Mouse (Mus musculus): Measurements from ENCODE around the gene Elk3. TPM values are rescaled to one million over a fixed set of nuclear protein-coding genes. Genes with fewer than 3 reads are reported as not detected.

Elk3 gene
- polyA plus RNA-seq, 2 experiments = 42.4 to 60.9 TPM

DNA sequence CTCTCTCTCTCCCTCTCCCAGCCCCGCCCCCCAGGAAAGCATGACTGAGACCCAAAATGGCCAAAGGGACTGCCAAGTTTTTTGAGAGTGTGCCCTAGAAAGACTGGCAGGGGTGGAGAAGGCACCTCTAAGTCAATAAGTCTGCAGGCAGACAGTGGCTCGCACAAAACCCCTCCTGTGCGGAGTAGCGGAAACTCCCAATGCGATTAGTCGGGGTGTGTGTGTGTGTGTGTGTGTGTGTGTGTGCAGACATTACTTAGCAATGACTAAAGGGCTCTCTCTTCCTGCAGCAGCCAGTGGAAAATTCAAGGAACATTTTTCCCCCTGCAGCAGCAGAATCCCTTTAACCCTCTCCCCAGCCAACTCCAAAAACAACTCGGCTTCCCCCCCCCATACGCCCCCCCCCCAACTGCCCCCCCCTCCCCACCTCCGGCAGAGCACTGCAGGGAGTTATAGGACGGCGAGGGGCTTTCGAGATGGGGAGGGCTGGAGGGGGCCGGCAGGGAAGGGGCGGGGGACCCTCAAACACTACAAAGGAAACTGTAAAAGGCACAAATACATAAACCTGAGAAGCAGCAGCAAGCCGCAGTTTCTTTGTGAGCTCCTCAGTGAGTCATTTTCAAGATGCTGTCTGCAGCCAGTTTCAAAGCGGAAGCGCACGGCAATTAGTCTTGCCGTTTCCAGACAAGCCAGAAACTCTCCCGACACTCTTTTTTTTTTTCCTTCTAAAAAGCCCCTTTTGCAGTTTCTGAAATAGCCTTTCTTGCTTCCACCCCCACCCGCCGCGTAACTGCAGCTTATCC, 1.6 kb downstream of the Elk3 start:
- peak; percentile 66 for ATAC-seq (ENCODE audit: low FRiP score, low read depth)
- peak; percentile 70; the same call in 1 of the 2 replicates for TF ChIP-seq POLR2A (IDR thresholded peaks at IDR 0.05; ENCODE audit: borderline replicate concordance, extremely low read depth, insufficient read depth, insufficient read length)

GRCm38 (mm10) chr10:93306367-93306766, 4.6 kb downstream of the Elk3 start:
- Histone ChIP-seq H3K9me3 (ENCODE audit: control insufficient read depth, low read length) (no peaks in the 10 kb centered on the region), H3K27me3 (ENCODE audit: control insufficient read depth, insufficient read depth, low read length) (no peaks in the 10 kb centered on the region), H3K4me3 (replicated peaks; ENCODE audit: low read length) (no peak overlapping the region), H3K27ac (replicated peaks; ENCODE audit: low read depth, low read length) (no peak overlapping the region), H3K4me2 (replicated peaks; ENCODE audit: low read depth, low read length, severe bottlenecking) (0 out of 2 replicates have a peak overlapping the region, but pooled peaks have one; percentile 23), H3K36me3 (ENCODE audit: control insufficient read depth, insufficient read depth, low read length) (0 out of 2 replicates have a peak, but pooled peaks cover 2% of the 10 kb centered on the region), H3K4me1 (ENCODE audit: control insufficient read depth, insufficient read depth, low read length) (peaks cover 20% of the 10 kb centered on the region), H3K9ac (ENCODE audit: low read depth, low read length, severe bottlenecking) (no peak overlapping the region; the same call in 1 of the 2 replicates)
- no peak for DNase-seq (ENCODE audit: low spot score)
- WGBS = 65% methylated on average over 11 of the region's 11 CpGs
- TF ChIP-seq POLR2A (IDR thresholded peaks at IDR 0.05; ENCODE audit: borderline replicate concordance, extremely low read depth, insufficient read depth, insufficient read length) = no peak
- ATAC-seq (ENCODE audit: low FRiP score, low read depth) = no peak

More for the DNA sequence above, 1.6 kb downstream of the Elk3 start:
- Histone ChIP-seq H3K27me3 (ENCODE audit: control insufficient read depth, insufficient read depth, low read length) (no peaks in the 10 kb centered on the region), H3K4me1 (ENCODE audit: control insufficient read depth, insufficient read depth, low read length) (peaks cover 20% of the 10 kb centered on the region), H3K36me3 (ENCODE audit: control insufficient read depth, insufficient read depth, low read length) (0 out of 2 replicates have a peak, but pooled peaks cover 2% of the 10 kb centered on the region), H3K9me3 (ENCODE audit: control insufficient read depth, low read length) (no peaks in the 10 kb centered on the region), H3K4me3 (replicated peaks; ENCODE audit: low read length) (peak overlapping the region; percentile 91), H3K27ac (replicated peaks; ENCODE audit: low read depth, low read length) (peak overlapping the region; percentile 99), H3K9ac (ENCODE audit: low read depth, low read length, severe bottlenecking) (peak overlapping the region; percentile 90), H3K4me2 (replicated peaks; ENCODE audit: low read depth, low read length, severe bottlenecking) (peak overlapping the region; percentile 84)
- DNase-seq (ENCODE audit: low spot score) = peak; percentile 81
- 1% methylated on average over 21 of the region's 23 CpGs for WGBS

DNA sequence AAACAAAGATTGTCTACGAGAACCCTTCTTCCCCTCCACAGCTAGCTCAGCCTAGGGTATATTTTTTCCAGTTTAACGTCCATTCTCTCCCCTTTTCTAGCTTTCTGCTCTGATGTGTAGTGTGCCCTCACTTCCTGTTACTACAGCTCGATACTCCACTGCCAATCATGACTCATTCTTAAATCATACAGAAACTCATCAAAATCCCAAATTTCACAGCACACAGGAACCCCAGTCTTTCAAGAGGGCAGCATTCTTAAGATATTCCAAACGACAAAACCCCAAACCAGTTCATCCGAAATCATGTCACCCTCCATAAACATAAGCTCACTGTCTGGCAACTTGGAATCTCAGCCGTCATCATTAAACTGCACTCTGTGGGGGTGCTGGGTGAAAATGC, 5.0 kb downstream of the Elk3 start:
- no peak for DNase-seq (ENCODE audit: low spot score)
- no peak overlapping the region for H3K4me3 ChIP-seq (replicated peaks; ENCODE audit: low read length)
- WGBS = 44% methylated on average over 6 of the region's 6 CpGs
- H3K4me1 ChIP-seq (ENCODE audit: control insufficient read depth, insufficient read depth, low read length) = peaks cover 20% of the 10 kb centered on the region
- H3K36me3 ChIP-seq (ENCODE audit: control insufficient read depth, insufficient read depth, low read length) = 0 out of 2 replicates have a peak, but pooled peaks cover 2% of the 10 kb centered on the region
- peak overlapping the region; percentile 15; the same call in 1 of the 2 replicates for H3K27ac ChIP-seq (replicated peaks; ENCODE audit: low read depth, low read length)
- H3K9ac ChIP-seq (ENCODE audit: low read depth, low read length, severe bottlenecking) = no peak overlapping the region
- no peak for TF ChIP-seq POLR2A (IDR thresholded peaks at IDR 0.05; ENCODE audit: borderline replicate concordance, extremely low read depth, insufficient read depth, insufficient read length)
- ATAC-seq (ENCODE audit: low FRiP score, low read depth) = no peak
- H3K27me3 ChIP-seq (ENCODE audit: control insufficient read depth, insufficient read depth, low read length) = no peaks in the 10 kb centered on the region
- H3K9me3 ChIP-seq (ENCODE audit: control insufficient read depth, low read length) = no peaks in the 10 kb centered on the region
- H3K4me2 ChIP-seq (replicated peaks; ENCODE audit: low read depth, low read length, severe bottlenecking) = 0 out of 2 replicates have a peak overlapping the region, but pooled peaks have one; percentile 23

- no peak for TF ChIP-seq POLR2A (IDR thresholded peaks at IDR 0.05; ENCODE audit: borderline replicate concordance, extremely low read depth, insufficient read depth, insufficient read length)
- WGBS = 64% methylated on average over 4 of the region's 4 CpGs
- Histone ChIP-seq H3K27ac (replicated peaks; ENCODE audit: low read depth, low read length) (no peak overlapping the region; the same call in 1 of the 2 replicates), H3K4me2 (replicated peaks; ENCODE audit: low read depth, low read length, severe bottlenecking) (no peak overlapping the region), H3K4me1 (ENCODE audit: control insufficient read depth, insufficient read depth, low read length) (peaks cover 18% of the 10 kb centered on the region), H3K9me3 (ENCODE audit: control insufficient read depth, low read length) (no peaks in the 10 kb centered on the region), H3K9ac (ENCODE audit: low read depth, low read length, severe bottlenecking) (no peak overlapping the region), H3K27me3 (ENCODE audit: control insufficient read depth, insufficient read depth, low read length) (no peaks in the 10 kb centered on the region), H3K36me3 (ENCODE audit: control insufficient read depth, insufficient read depth, low read length) (0 out of 2 replicates have a peak, but pooled peaks cover 2% of the 10 kb centered on the region), H3K4me3 (replicated peaks; ENCODE audit: low read length) (no peak overlapping the region)
- DNase-seq (ENCODE audit: low spot score) (no peak), ATAC-seq (ENCODE audit: low FRiP score, low read depth) (no peak)
Measured at GRCm38 (mm10) chr10:93303231-93303630, 7.7 kb downstream of the Elk3 start.

- no peak for DNase-seq (ENCODE audit: low spot score)
- Histone ChIP-seq H3K4me3 (replicated peaks; ENCODE audit: low read length) (no peak overlapping the region), H3K9me3 (ENCODE audit: control insufficient read depth, low read length) (no peaks in the 10 kb centered on the region), H3K27me3 (ENCODE audit: control insufficient read depth, insufficient read depth, low read length) (no peaks in the 10 kb centered on the region), H3K27ac (replicated peaks; ENCODE audit: low read depth, low read length) (no peak overlapping the region), H3K36me3 (ENCODE audit: control insufficient read depth, insufficient read depth, low read length) (0 out of 2 replicates have a peak, but pooled peaks cover 6% of the 10 kb centered on the region), H3K9ac (ENCODE audit: low read depth, low read length, severe bottlenecking) (no peak overlapping the region), H3K4me1 (ENCODE audit: control insufficient read depth, insufficient read depth, low read length) (peaks cover 23% of the 10 kb centered on the region), H3K4me2 (replicated peaks; ENCODE audit: low read depth, low read length, severe bottlenecking) (no peak overlapping the region)
- ATAC-seq (ENCODE audit: low FRiP score, low read depth) = no peak
- no peak for TF ChIP-seq POLR2A (IDR thresholded peaks at IDR 0.05; ENCODE audit: borderline replicate concordance, extremely low read depth, insufficient read depth, insufficient read length)
- 73% methylated on average over 8 of the region's 8 CpGs for WGBS
Measured at GRCm38 (mm10) chr10:93301831-93302230, 9.1 kb downstream of the Elk3 start.
